Mouse (Mus musculus): ENCODE measurements at regions not wholly inside any gene's neighbourhood (a gene's known extent, or its start where the extent isn't known, plus 50 kb on each side); places are given as distances from the start of the nearest gene placed in this dataset.
"Not testable (repeated sequence)": the region's sequence is repeated elsewhere in the genome, so short reads cannot be mapped to it uniquely, and the experiment has no call there.

- no peak for TF ChIP-seq POLR2A (IDR thresholded peaks at IDR 0.05; ENCODE audit: extremely low read depth, insufficient read depth, low read length)
- TF ChIP-seq CTCF (IDR thresholded peaks at IDR 0.05; ENCODE audit: extremely low read depth, insufficient read depth, low read length), result no peak
- Histone ChIP-seq H3K27ac (ENCODE audit: insufficient read depth, low read length) (no peak overlapping the region), H3K4me3 (ENCODE audit: insufficient read depth, low read length) (no peak overlapping the region), H3K4me1 (ENCODE audit: control insufficient read depth, insufficient read depth, low read length) (no peaks in the 10 kb centered on the region)
Observed at GRCm38 (mm10) chr3:39845123-39845522, 686.0 kb upstream of the Intu start.

DNA sequence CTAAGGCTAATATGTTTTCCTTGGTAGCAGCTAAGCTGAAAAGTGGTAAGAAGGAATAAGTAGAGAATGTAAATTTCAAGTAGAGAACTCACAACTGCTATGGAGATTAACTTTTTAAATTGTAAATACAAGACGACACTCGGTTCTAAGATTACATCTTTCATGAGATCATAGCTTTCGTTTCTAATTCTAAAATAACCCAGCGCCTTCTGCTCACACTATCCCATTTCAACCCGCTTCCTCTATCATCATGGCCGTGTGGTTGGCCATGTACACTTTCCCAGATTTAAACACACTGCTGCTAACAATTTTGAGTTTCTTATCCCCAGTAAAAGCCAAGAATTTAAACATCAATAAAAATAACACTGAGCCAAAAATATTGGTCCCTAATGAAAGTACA, 682.3 kb upstream of the Intu start:
- H3K27ac ChIP-seq (ENCODE audit: insufficient read depth, low read length), result no peak overlapping the region
- no peak for TF ChIP-seq CTCF (IDR thresholded peaks at IDR 0.05; ENCODE audit: extremely low read depth, insufficient read depth, low read length)
- no peak for TF ChIP-seq POLR2A (IDR thresholded peaks at IDR 0.05; ENCODE audit: extremely low read depth, insufficient read depth, low read length)

GRCm38 (mm10) chr3:39857214-39857839, 673.8 kb upstream of the Intu start:
- no peak for TF ChIP-seq CTCF (IDR thresholded peaks at IDR 0.05; ENCODE audit: extremely low read depth, insufficient read depth, low read length)
- TF ChIP-seq POLR2A (IDR thresholded peaks at IDR 0.05; ENCODE audit: extremely low read depth, insufficient read depth, low read length), result no peak
- Histone ChIP-seq H3K27ac (ENCODE audit: insufficient read depth, low read length) (no peak overlapping the region), H3K4me3 (ENCODE audit: insufficient read depth, low read length) (no peak overlapping the region), H3K4me1 (ENCODE audit: control insufficient read depth, insufficient read depth, low read length) (no peaks in the 10 kb centered on the region)

More for the DNA sequence above, 682.3 kb upstream of the Intu start:
- Histone ChIP-seq H3K4me3 (ENCODE audit: insufficient read depth, low read length) (no peak overlapping the region), H3K4me1 (ENCODE audit: control insufficient read depth, insufficient read depth, low read length) (no peaks in the 10 kb centered on the region)

- H3K4me1 ChIP-seq (ENCODE audit: control insufficient read depth, insufficient read depth, low read length); H3K4me3 ChIP-seq (ENCODE audit: insufficient read depth, low read length); H3K27ac ChIP-seq (ENCODE audit: insufficient read depth, low read length): not testable (repeated sequence)
Observed at GRCm38 (mm10) chr3:39876046-39876445, 655.0 kb upstream of the Intu start.

- H3K27ac ChIP-seq (ENCODE audit: insufficient read depth, low read length), result no peak overlapping the region
- no peaks in the 10 kb centered on the region for H3K4me1 ChIP-seq (ENCODE audit: control insufficient read depth, insufficient read depth, low read length)
- TF ChIP-seq CTCF (IDR thresholded peaks at IDR 0.05; ENCODE audit: extremely low read depth, insufficient read depth, low read length), result no peak
- no peak for TF ChIP-seq POLR2A (IDR thresholded peaks at IDR 0.05; ENCODE audit: extremely low read depth, insufficient read depth, low read length)
- no peak overlapping the region for H3K4me3 ChIP-seq (ENCODE audit: insufficient read depth, low read length)
Observed at GRCm38 (mm10) chr3:39884370-39884769, 646.7 kb upstream of the Intu start.

GRCm38 (mm10) chr3:39888376-39888775, 642.7 kb upstream of the Intu start:
- Histone ChIP-seq H3K4me3 (ENCODE audit: insufficient read depth, low read length) (no peak overlapping the region), H3K4me1 (ENCODE audit: control insufficient read depth, insufficient read depth, low read length) (no peaks in the 10 kb centered on the region), H3K27ac (ENCODE audit: insufficient read depth, low read length) (no peak overlapping the region)
- no peak for TF ChIP-seq POLR2A (IDR thresholded peaks at IDR 0.05; ENCODE audit: extremely low read depth, insufficient read depth, low read length)
- TF ChIP-seq CTCF (IDR thresholded peaks at IDR 0.05; ENCODE audit: extremely low read depth, insufficient read depth, low read length), result no peak

DNA sequence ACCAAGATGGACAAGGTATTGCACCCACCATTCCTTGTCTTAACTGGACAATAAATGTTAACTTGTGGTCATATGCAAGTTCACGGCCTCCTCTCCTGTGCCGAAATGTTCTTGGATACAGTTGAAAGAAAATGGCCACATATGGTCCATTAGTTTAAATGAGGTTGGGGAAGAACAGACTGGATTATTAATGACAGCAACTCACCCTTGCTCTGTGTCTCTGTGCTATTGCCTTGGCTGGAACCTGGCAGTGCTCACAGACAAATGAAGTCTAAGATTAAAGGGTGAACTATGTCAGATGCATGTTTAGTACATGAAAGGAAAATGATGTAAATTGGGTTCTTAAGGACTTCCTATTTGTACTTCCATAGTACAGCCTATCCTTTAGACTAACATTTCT, 641.9 kb upstream of the Intu start:
- H3K27ac ChIP-seq (ENCODE audit: insufficient read depth, low read length), result no peak overlapping the region
- no peak overlapping the region for H3K4me3 ChIP-seq (ENCODE audit: insufficient read depth, low read length)
- H3K4me1 ChIP-seq (ENCODE audit: control insufficient read depth, insufficient read depth, low read length), result no peaks in the 10 kb centered on the region
- no peak for TF ChIP-seq CTCF (IDR thresholded peaks at IDR 0.05; ENCODE audit: extremely low read depth, insufficient read depth, low read length)

DNA sequence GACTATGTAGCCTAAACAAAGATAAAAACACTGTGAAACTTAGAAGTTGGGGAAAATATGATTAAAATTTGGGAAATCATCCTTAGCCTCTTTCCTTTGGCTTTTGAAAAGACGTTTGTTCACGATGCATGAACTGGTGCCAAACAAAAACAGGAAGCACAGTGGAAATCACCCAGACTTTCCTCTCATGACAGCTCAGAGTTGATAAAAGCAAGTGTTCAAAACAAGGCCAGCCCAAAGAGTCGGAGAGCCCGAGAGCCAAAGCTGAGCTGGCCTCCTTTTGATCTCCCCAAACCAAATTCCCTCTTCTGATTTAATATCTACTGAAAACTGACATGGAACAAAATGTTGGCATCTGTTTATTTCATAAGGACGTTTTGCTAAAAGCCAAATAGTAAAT, 632.1 kb upstream of the Intu start:
- no peak overlapping the region for H3K4me3 ChIP-seq (ENCODE audit: insufficient read depth, low read length)
- TF ChIP-seq CTCF (IDR thresholded peaks at IDR 0.05; ENCODE audit: extremely low read depth, insufficient read depth, low read length) (no peak), POLR2A (IDR thresholded peaks at IDR 0.05; ENCODE audit: extremely low read depth, insufficient read depth, low read length) (no peak)
- no peak overlapping the region for H3K27ac ChIP-seq (ENCODE audit: insufficient read depth, low read length)
- no peaks in the 10 kb centered on the region for H3K4me1 ChIP-seq (ENCODE audit: control insufficient read depth, insufficient read depth, low read length)

- Histone ChIP-seq H3K4me1 (ENCODE audit: control insufficient read depth, insufficient read depth, low read length) (no peaks in the 10 kb centered on the region), H3K27ac (ENCODE audit: insufficient read depth, low read length) (no peak overlapping the region), H3K4me3 (ENCODE audit: insufficient read depth, low read length) (no peak overlapping the region)
- TF ChIP-seq CTCF (IDR thresholded peaks at IDR 0.05; ENCODE audit: extremely low read depth, insufficient read depth, low read length) (no peak), POLR2A (IDR thresholded peaks at IDR 0.05; ENCODE audit: extremely low read depth, insufficient read depth, low read length) (no peak)
Observed at GRCm38 (mm10) chr3:39900207-39900606, 630.9 kb upstream of the Intu start.

DNA sequence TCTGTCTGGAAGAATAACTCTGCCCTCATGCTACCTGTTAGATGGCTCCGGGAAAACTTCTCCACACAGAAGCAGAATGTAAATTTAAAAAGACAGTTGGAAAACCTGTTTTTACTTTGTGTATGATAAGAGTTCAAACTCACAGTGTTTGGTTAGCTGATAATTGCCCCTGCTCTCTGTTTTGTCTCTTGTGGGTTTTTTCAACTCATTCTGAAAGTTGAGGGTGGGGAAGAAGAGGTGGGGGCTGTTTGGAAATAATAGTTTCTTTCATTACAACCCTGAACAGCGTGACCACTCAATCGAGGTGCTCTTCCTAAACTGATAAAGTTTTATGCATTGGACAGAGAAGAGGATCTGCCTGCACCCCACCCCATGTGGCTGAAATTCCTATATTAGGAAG, 626.7 kb upstream of the Intu start:
- H3K4me3 ChIP-seq (ENCODE audit: insufficient read depth, low read length), result no peak overlapping the region
- H3K4me1 ChIP-seq (ENCODE audit: control insufficient read depth, insufficient read depth, low read length), result no peaks in the 10 kb centered on the region; the same call in 1 of the 2 replicates
- no peak overlapping the region for H3K27ac ChIP-seq (ENCODE audit: insufficient read depth, low read length)
- no peak for TF ChIP-seq CTCF (IDR thresholded peaks at IDR 0.05; ENCODE audit: extremely low read depth, insufficient read depth, low read length)
- no peak for TF ChIP-seq POLR2A (IDR thresholded peaks at IDR 0.05; ENCODE audit: extremely low read depth, insufficient read depth, low read length)

Data from cortical plate, adult 2 months (tissue).